Mouse (Mus musculus): ENCODE data around the gene Spop. TPM values are rescaled to one million over a fixed set of nuclear protein-coding genes. Genes with fewer than 3 reads are reported as not detected.

The Spop gene
- polyA plus RNA-seq, 1 experiment from 2014 or later = 166 TPM

DNA sequence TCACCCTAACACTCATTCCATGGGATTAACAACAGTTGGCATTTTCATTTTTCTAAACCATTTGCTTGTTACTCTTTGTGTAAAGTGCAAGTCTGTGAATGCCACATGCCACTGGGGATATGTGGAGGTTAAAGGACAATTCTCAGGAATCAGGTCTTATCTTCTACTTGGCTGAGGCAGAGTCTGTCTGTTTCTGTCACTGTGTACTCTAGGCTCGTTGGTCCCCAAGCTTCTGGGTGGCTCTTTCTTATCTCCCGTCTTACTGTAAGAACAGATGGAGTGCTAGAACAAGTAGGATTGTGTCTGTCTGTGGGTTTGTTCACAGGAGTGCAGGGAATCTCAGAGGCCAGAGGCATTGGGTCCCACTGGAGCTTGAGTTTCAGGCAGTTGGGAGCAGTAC lies 17.5 kb downstream of the Spop start:
- Histone ChIP-seq H3K36me3 (ENCODE audit: control insufficient read depth, insufficient read depth, low read length) (no peaks in the 10 kb centered on the region), H3K4me1 (ENCODE audit: control insufficient read depth, insufficient read depth, low read length) (no peaks in the 10 kb centered on the region), H3K4me2 (ENCODE audit: low read depth, low read length) (no peak overlapping the region), H3K9me3 (ENCODE audit: control insufficient read depth, low read length) (no peaks in the 10 kb centered on the region), H3K9ac (replicated peaks; ENCODE audit: low read depth, low read length) (no peak overlapping the region), H3K4me3 (ENCODE audit: low read depth, low read length) (no peak overlapping the region), H3K27ac (ENCODE audit: low read depth, low read length) (no peak overlapping the region), H3K27me3 (ENCODE audit: control insufficient read depth, insufficient read depth, low read length) (no peaks in the 10 kb centered on the region)
- 93% methylated on average over 2 of the region's 2 CpGs for WGBS
- no peak for ATAC-seq (ENCODE audit: low read depth)

- no peak for ATAC-seq (ENCODE audit: low read depth)
- H3K4me2 ChIP-seq (ENCODE audit: low read depth, low read length) = no peak overlapping the region
- no peaks in the 10 kb centered on the region for H3K9me3 ChIP-seq (ENCODE audit: control insufficient read depth, low read length)
- no peak overlapping the region for H3K27ac ChIP-seq (ENCODE audit: low read depth, low read length)
- no peaks in the 10 kb centered on the region for H3K4me1 ChIP-seq (ENCODE audit: control insufficient read depth, insufficient read depth, low read length)
- no peaks in the 10 kb centered on the region for H3K36me3 ChIP-seq (ENCODE audit: control insufficient read depth, insufficient read depth, low read length)
- WGBS = 82% methylated on average over 1 of the region's 2 CpGs
- H3K27me3 ChIP-seq (ENCODE audit: control insufficient read depth, insufficient read depth, low read length) = no peaks in the 10 kb centered on the region
- H3K4me3 ChIP-seq (ENCODE audit: low read depth, low read length) = no peak overlapping the region
- no peak overlapping the region for H3K9ac ChIP-seq (replicated peaks; ENCODE audit: low read depth, low read length)
Observed at GRCm38 (mm10) chr11:95432194-95432593, 18.3 kb downstream of the Spop start.

DNA sequence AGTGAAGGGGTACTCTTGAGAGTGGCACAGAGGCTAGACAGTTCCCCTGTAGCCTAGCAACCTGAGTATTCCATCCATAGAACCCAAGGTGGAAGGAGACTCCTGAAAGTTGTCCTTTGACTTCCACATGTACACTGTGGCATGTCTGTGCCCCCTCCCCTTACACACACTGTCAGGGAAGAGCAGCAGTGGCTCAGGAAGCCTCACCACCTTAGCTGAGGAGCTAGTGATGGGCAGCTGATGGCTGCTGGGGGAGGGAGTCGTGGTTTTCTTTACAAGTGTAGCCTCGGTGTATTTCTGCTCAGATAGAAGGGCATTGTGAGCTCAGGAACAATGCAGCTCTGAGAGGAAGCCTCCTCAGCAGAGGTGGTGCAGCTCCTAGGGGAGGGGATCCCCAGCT lies 31.5 kb downstream of the Spop start:
- Histone ChIP-seq H3K4me2 (ENCODE audit: low read depth, low read length) (no peak overlapping the region), H3K36me3 (ENCODE audit: control insufficient read depth, insufficient read depth, low read length) (no peaks in the 10 kb centered on the region), H3K27me3 (ENCODE audit: control insufficient read depth, insufficient read depth, low read length) (no peaks in the 10 kb centered on the region), H3K4me1 (ENCODE audit: control insufficient read depth, insufficient read depth, low read length) (peaks cover 6% of the 10 kb centered on the region; the same call in 1 of the 2 replicates), H3K4me3 (ENCODE audit: low read depth, low read length) (no peak overlapping the region), H3K9me3 (ENCODE audit: control insufficient read depth, low read length) (no peaks in the 10 kb centered on the region), H3K9ac (replicated peaks; ENCODE audit: low read depth, low read length) (no peak overlapping the region), H3K27ac (ENCODE audit: low read depth, low read length) (no peak overlapping the region)
- 24% methylated on average over 2 of the region's 2 CpGs for WGBS
- no peak for ATAC-seq (ENCODE audit: low read depth)

DNA sequence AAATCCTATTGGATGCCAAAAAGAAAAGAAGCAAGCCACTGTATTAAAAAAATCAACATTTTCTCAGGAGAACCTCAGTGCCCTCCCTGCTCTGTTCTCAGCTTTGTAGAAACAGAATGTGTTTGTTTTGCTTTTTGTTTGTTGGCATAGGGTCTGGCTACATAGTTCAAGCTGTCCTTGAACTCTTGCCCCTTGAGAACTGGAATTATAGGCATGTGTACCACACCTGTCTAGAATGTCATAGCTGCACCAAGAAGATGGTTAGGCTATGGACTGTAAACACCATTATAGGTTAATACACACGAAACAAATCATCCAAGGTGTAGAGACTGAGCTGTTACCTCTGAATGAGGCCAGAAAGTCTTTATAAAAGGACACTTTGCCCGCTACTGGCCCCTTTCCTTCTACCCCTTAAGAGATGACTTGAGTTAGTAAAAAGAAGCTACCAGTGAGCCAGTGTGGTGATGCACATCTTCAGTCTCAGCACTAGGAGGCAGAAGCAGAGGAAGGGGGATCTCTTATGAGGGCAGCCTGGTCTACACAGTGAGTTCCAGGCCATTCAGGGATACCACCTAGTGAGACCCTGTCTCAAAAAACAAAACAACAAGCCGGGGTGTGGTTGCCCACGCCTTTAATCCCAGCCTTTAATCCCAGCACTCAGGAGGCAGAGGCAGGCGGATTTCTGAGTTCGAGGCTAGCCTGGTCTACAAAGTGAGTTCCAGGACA lies 32.9 kb downstream of the Spop start:
- H3K27ac ChIP-seq (ENCODE audit: low read depth, low read length) = no peak overlapping the region
- H3K4me2 ChIP-seq (ENCODE audit: low read depth, low read length) = no peak overlapping the region
- H3K36me3 ChIP-seq (ENCODE audit: control insufficient read depth, insufficient read depth, low read length) = no peaks in the 10 kb centered on the region
- H3K9ac ChIP-seq (replicated peaks; ENCODE audit: low read depth, low read length) = no peak overlapping the region
- no peak for ATAC-seq (ENCODE audit: low read depth)
- H3K4me1 ChIP-seq (ENCODE audit: control insufficient read depth, insufficient read depth, low read length) = peaks cover 6% of the 10 kb centered on the region; the same call in 1 of the 2 replicates
- 96% methylated on average over 6 of the region's 6 CpGs for WGBS
- no peaks in the 10 kb centered on the region for H3K27me3 ChIP-seq (ENCODE audit: control insufficient read depth, insufficient read depth, low read length)
- H3K9me3 ChIP-seq (ENCODE audit: control insufficient read depth, low read length) = no peaks in the 10 kb centered on the region
- H3K4me3 ChIP-seq (ENCODE audit: low read depth, low read length) = no peak overlapping the region

GRCm38 (mm10) chr11:95448346-95448745 lies 34.5 kb downstream of the Spop start:
- no peak for ATAC-seq (ENCODE audit: low read depth)
- Histone ChIP-seq H3K4me2 (ENCODE audit: low read depth, low read length) (no peak overlapping the region), H3K4me3 (ENCODE audit: low read depth, low read length) (no peak overlapping the region), H3K4me1 (ENCODE audit: control insufficient read depth, insufficient read depth, low read length) (peaks cover 6% of the 10 kb centered on the region; the same call in 1 of the 2 replicates), H3K9me3 (ENCODE audit: control insufficient read depth, low read length) (no peaks in the 10 kb centered on the region), H3K27ac (ENCODE audit: low read depth, low read length) (no peak overlapping the region), H3K9ac (replicated peaks; ENCODE audit: low read depth, low read length) (no peak overlapping the region), H3K36me3 (ENCODE audit: control insufficient read depth, insufficient read depth, low read length) (no peaks in the 10 kb centered on the region), H3K27me3 (ENCODE audit: control insufficient read depth, insufficient read depth, low read length) (no peaks in the 10 kb centered on the region)
- WGBS = 75% methylated on average over 3 of the region's 3 CpGs

DNA sequence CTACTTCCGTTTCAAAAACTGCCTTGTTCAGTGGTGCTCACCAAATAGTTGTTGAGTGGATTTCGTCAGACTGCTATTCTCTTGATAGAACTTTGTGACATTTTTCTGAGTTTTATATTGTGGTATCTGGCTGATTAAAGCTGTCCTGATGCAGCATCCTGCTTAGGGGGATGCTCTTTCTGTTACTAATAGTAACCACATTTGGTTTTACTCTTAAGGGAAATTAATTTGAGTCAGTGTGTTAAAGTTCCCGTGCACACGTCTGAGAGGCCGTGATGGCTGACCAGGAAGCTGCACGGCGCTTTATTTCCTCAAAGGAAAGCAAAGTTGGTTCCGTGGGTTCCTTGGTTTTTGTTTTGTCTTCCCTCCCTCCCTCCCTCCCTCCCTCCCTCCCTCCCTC lies 41.5 kb downstream of the Spop start:
- H3K27me3 ChIP-seq (ENCODE audit: control insufficient read depth, insufficient read depth, low read length) = no peaks in the 10 kb centered on the region
- no peaks in the 10 kb centered on the region for H3K4me1 ChIP-seq (ENCODE audit: control insufficient read depth, insufficient read depth, low read length)
- 74% methylated on average over 8 of the region's 8 CpGs for WGBS
- ATAC-seq (ENCODE audit: low read depth) = no peak
- H3K36me3 ChIP-seq (ENCODE audit: control insufficient read depth, insufficient read depth, low read length) = no peaks in the 10 kb centered on the region
- H3K4me3 ChIP-seq (ENCODE audit: low read depth, low read length) = no peak overlapping the region
- no peak overlapping the region for H3K9ac ChIP-seq (replicated peaks; ENCODE audit: low read depth, low read length)
- no peak overlapping the region for H3K4me2 ChIP-seq (ENCODE audit: low read depth, low read length)
- no peak overlapping the region for H3K27ac ChIP-seq (ENCODE audit: low read depth, low read length)
- no peaks in the 10 kb centered on the region for H3K9me3 ChIP-seq (ENCODE audit: control insufficient read depth, low read length)

- H3K9me3 ChIP-seq (ENCODE audit: control insufficient read depth, low read length) = no peaks in the 10 kb centered on the region
- no peak overlapping the region for H3K27ac ChIP-seq (ENCODE audit: low read depth, low read length)
- H3K4me1 ChIP-seq (ENCODE audit: control insufficient read depth, insufficient read depth, low read length) = no peaks in the 10 kb centered on the region
- no peak for ATAC-seq (ENCODE audit: low read depth)
- H3K36me3 ChIP-seq (ENCODE audit: control insufficient read depth, insufficient read depth, low read length) = no peaks in the 10 kb centered on the region
- H3K4me2 ChIP-seq (ENCODE audit: low read depth, low read length) = no peak overlapping the region
- WGBS = 85% methylated on average over 2 of the region's 2 CpGs
- H3K9ac ChIP-seq (replicated peaks; ENCODE audit: low read depth, low read length) = no peak overlapping the region
- H3K4me3 ChIP-seq (ENCODE audit: low read depth, low read length) = no peak overlapping the region
- no peaks in the 10 kb centered on the region for H3K27me3 ChIP-seq (ENCODE audit: control insufficient read depth, insufficient read depth, low read length)
Observed at GRCm38 (mm10) chr11:95460872-95461271, 47.0 kb downstream of the Spop start.

DNA sequence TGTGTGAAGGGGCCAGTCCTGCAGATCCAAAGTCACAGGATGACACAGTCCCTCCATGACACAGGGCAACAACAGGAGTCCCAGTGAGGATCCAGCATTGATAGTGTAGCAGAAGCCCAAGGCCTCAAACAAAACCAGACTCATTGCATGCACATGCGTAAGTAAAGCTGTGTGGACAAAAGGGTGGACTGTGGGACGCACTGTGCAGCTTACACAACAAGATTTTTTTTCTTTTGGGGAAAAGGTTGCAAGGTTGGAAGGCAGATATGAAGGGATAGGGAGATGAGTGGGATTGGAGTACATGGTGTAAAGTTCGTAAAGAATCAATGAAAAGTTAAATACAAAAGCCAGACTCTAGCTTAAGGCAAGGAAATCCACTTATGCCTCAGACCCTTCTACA lies 48.3 kb downstream of the Spop start:
- Histone ChIP-seq H3K27me3 (ENCODE audit: control insufficient read depth, insufficient read depth, low read length) (no peaks in the 10 kb centered on the region), H3K4me2 (ENCODE audit: low read depth, low read length) (no peak overlapping the region), H3K36me3 (ENCODE audit: control insufficient read depth, insufficient read depth, low read length) (no peaks in the 10 kb centered on the region), H3K9ac (replicated peaks; ENCODE audit: low read depth, low read length) (no peak overlapping the region), H3K9me3 (ENCODE audit: control insufficient read depth, low read length) (no peaks in the 10 kb centered on the region), H3K4me1 (ENCODE audit: control insufficient read depth, insufficient read depth, low read length) (no peaks in the 10 kb centered on the region), H3K27ac (ENCODE audit: low read depth, low read length) (no peak overlapping the region), H3K4me3 (ENCODE audit: low read depth, low read length) (no peak overlapping the region)
- 93% methylated on average over 3 of the region's 3 CpGs for WGBS
- no peak for ATAC-seq (ENCODE audit: low read depth)

- Histone ChIP-seq H3K9me3 (ENCODE audit: control insufficient read depth, low read length) (no peaks in the 10 kb centered on the region), H3K9ac (replicated peaks; ENCODE audit: low read depth, low read length) (no peak overlapping the region), H3K4me3 (ENCODE audit: low read depth, low read length) (no peak overlapping the region), H3K4me1 (ENCODE audit: control insufficient read depth, insufficient read depth, low read length) (no peaks in the 10 kb centered on the region), H3K27ac (ENCODE audit: low read depth, low read length) (no peak overlapping the region), H3K27me3 (ENCODE audit: control insufficient read depth, insufficient read depth, low read length) (no peaks in the 10 kb centered on the region), H3K4me2 (ENCODE audit: low read depth, low read length) (no peak overlapping the region), H3K36me3 (ENCODE audit: control insufficient read depth, insufficient read depth, low read length) (peaks cover 6% of the 10 kb centered on the region)
- ATAC-seq (ENCODE audit: low read depth) = no peak
- 97% methylated on average over 1 of the region's 1 CpGs for WGBS
Observed at GRCm38 (mm10) chr11:95467731-95468130, 53.9 kb downstream of the Spop start.
